Mouse (Mus musculus) megakaryocyte, adult 5-6 weeks (primary cell): ENCODE results near the gene Kif4. TPM values are rescaled to one million over a fixed set of nuclear protein-coding genes. Genes with fewer than 3 reads are reported as not detected.
A peak's percentile ranks its signal among the peaks of the same experiment; 100 is the strongest.

Experiments
- ATAC-seq: 2 replicates; pipeline ENCODE4 v1.8.0; 2016; ENCODE audit warnings: mild to moderate bottlenecking, inconsistent platforms; ENCODE audit not compliant: poor library complexity, severe bottlenecking
- total RNA-seq, 2 experiments: library from RNA; stranded (forward) in 1 of 2; stranded (reverse) in 1 of 2; fragments of 153-499, 151-499 nt in 1 of 2; fragments of 221-1000, 200-1000 nt in 1 of 2; gene quantifications; 2 replicates each; pipeline versions ENCODE4 v1.2.3 to v1.2.4; 2015 to 2017

Gene Kif4
- total RNA-seq (2015) (32.2 and 40.1 TPM in 2 replicates), total RNA-seq (2017) (52.0 and 53.5 TPM in 2 replicates)

DNA sequence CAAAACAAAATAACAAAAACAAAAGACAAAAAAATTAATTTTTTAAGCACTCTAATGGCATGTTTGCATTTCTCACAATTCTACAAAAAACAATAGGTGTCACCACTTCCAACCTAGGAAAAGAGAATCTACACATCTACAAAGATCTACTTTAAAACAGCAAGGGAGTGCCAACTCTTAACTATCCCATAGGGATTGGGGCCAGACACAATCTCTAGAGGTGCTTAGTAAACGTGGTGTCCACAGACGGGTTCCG is at the start of gene Kif4:
TSS of gene Kif4 (plus strand) at position 192 of the 256 bp plus-strand sequence.
- no peak for ATAC-seq

DNA sequence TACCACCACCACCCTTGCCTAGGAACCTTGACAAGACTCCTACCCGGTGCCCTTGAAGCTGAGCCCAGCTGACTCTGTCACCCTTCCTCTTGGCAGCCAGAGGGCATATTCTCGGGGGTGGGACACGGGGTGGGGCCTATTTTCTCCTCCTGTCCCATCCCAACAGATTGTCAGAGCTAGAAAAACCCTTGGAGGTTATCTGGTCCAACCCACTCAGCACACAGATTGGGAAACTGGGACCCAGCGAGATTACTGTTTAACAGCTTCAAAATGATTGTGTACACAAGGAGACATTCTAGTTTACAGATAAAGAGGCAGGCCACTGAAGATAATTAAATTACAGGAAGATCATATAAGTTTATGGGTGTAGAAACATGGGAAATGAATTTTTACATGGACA is 30.7 kb upstream of the Kif4 start, which contains the start of gene P2ry4:
TSS of gene P2ry4 (minus strand) at position 79 of the 400 bp plus-strand sequence.
- no peak for ATAC-seq

DNA sequence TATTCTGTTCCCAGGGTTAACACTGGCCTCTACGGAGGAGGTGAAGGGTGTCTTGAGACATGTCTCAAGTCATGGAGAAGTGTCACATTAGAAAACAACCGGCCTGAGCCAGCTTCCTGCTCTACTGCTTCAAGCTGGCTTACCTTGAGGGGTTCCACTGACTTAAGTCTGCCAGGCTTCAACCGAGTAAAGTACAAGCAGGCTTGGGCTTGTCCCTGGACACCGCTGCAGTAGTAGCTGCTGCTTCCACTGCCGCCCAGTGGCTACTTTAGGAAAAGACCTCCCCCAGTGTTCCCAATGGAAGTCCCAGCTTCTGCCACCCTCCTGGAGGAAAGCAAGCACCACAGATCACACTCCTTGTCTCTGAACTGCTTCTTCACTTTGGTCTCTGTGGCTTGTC is 28.1 kb upstream of the Kif4 start:
- no peak for ATAC-seq

- ATAC-seq = no peak
These were observed 25.8 kb upstream of the Kif4 start for GRCm38 (mm10) chrX:100599755-100600154.

GRCm38 (mm10) chrX:100605314-100605713 is 20.2 kb upstream of the Kif4 start, which contains the start of gene Arr3:
Arr3 (plus strand) TSS chrX:100605497.
- no peak for ATAC-seq

GRCm38 (mm10) chrX:100618488-100618887 is 7.0 kb upstream of the Kif4 start:
- ATAC-seq = no peak

GRCm38 (mm10) chrX:100621366-100621765 is 4.2 kb upstream of the Kif4 start:
- no peak for ATAC-seq

DNA sequence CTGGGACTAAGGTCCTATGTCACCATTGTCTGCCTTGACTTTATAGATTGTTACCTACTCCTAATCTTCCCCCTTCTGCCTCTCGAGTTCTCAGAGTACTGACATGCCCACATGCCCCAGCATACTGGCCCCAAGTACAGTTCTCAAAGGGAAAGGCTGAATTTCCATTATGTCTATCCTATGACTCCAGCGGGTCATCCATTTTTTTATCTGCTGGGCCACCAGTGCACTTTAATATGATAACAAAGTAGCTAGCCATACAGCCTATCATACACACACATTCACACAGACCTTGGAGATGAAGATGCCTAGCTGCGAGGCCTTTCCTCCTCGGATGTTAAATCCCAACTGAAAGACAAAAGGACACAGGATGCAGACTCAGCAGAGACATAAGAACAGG is 1.3 kb upstream of the Kif4 start:
- no peak for ATAC-seq

DNA sequence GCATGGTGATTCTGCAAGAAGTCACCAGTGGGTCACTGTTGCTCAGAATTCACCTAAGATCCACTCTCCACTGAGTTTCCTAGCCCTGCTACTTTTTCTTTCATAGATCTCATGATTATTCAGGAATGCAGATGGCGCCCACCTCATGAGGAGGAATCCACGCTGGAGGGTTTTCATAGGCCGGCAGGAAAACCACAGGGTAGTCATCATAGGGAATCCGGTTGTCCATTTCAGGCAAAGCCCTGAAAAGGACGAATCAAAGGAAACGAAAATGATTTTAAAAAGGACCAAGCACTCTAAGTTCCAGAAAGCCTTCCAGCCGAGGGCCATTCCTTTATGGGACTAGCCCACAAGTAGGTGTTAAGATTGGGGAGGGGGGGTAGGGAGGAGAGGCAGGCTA is 391 bp upstream of the Kif4 start:
- no peak for ATAC-seq

GRCm38 (mm10) chrX:100625802-100626793 is 561 bp downstream of the Kif4 start, which contains the start of gene Pdzd11:
Pdzd11 (minus strand) TSS chrX:100626568.
- ATAC-seq = peak; percentile 100

DNA sequence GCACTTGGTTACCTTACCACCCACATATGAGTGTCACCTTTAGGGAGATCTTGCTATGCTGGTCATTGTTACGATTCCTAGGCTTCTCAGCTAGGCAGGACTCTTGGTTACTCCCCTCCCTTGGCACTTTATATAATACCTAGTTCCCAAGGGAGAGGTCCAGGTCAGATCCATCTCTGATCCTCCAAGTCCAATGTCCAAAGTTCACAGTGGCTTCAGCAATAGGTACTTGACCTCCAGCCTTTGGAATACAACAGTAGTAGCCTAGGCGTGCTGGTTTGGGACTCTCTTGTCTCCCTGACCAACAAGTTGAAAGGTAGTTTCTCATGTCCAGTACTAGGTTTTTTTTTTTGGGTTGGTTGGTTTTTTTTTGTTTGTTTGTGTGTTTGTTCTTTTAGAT is 3.5 kb downstream of the Kif4 start:
- ATAC-seq = no peak

DNA sequence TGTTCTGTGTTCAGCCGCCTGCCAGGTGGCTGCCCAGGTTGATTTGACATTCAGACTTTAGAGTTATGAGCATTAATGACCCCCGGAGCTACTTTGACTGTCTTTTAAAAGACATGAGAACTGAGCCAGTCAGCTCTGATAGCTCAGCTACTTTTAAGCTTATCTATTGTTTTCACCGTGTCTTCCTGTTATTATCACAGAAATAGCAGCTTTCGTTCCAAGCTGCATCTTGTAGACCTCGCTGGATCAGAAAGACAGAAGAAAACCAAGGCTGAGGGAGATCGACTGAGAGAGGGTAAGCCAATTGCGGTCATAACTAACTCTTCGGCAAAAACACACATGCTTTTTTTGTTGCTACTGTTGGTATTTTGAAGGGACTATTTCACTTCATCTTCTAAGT is 12.9 kb downstream of the Kif4 start:
- no peak for ATAC-seq

- no peak for ATAC-seq
These were observed 27.3 kb downstream of the Kif4 start for GRCm38 (mm10) chrX:100652848-100653247.

DNA sequence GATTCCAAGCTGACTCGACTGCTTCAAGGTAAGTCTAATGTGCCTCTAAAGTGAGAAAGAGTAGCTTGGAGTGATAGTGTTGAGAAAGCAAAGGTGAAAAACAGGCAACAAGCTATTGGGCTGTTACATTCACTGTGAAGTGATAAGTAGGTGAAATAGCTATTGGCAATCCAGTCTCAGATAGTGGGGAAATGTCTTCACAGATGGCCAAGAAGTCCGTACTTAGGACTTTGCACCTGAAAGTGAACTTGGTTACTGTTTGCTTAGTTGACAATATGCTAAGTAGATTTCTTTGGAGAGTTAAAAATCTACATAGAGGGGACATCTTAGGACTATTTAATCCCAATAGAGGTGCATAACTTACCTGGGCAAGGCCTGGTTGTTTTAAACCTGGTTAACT is 39.3 kb downstream of the Kif4 start:
- no peak for ATAC-seq

GRCm38 (mm10) chrX:100678204-100678603 is 52.7 kb downstream of the Kif4 start:
- no peak for ATAC-seq

GRCm38 (mm10) chrX:100686527-100686926 is 61.0 kb downstream of the Kif4 start:
- ATAC-seq = no peak

DNA sequence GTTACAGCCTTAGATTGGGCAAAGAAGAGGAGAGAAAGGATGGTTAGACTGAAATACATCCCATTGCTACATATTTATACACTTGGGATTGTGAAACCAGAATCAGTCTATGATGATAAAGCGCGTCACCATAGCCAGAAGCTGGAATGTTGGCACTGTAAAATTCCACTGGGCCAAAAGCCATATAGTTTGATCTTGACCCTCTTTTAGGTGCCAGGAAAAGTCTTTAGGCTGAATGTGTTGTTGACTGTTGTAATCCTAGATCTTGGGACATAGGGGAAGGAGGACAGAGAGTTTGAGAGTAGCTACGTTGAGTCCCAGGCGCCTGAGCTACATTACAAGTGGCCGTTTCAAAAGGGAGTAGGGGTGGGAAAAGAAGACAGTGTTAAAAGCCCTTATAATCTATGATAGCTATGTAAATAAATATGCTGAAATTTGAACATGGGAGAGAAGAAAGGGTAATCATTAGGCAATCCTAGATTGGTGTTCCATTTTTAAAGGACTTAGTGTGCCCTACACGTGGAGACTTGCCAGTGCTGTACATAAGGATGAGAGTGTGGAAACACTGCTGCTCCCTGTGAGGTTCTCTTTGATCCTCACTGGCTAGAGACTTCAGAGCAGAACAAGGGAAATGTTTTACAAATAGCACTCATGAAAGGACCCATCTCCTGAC is 62.0 kb downstream of the Kif4 start:
- ATAC-seq = no peak

DNA sequence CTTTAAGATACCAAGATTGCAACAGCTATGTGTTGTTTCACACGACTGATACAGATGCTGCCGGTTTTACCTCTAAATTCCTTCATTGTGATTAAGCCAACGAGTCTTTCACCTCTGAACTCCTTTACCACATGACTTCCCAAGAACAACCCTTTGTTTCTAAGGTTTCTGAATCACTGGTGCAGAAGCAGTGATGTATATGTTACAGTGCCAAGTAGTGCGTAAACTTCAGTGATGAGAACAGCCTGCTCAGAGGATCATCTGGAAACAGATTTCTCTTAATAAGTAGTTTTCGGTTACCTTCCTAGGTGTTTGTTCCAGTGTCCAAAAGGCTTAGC is 62.5 kb downstream of the Kif4 start:
- no peak for ATAC-seq

DNA sequence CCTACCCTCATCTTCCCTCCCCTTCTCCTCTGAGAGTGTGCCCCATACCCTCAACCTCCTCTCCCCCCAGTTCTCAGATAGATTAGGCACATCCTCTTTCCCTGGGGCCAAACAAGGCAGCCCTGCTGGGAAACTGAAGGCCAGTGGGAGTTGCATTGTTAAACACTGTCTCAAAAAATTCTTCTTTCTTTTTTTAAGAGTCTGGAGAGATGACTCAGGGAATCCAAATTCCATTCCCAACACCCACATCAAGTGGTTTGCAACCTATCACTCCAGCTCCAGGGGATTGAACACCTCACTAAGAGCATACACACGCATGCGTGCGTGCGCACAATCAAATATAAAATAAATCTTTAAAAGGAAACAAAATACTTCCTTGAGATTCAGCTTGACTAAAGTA is 71.2 kb downstream of the Kif4 start:
- ATAC-seq = no peak

- ATAC-seq = no peak
These were observed 82.5 kb downstream of the Kif4 start for GRCm38 (mm10) chrX:100708032-100708431.

DNA sequence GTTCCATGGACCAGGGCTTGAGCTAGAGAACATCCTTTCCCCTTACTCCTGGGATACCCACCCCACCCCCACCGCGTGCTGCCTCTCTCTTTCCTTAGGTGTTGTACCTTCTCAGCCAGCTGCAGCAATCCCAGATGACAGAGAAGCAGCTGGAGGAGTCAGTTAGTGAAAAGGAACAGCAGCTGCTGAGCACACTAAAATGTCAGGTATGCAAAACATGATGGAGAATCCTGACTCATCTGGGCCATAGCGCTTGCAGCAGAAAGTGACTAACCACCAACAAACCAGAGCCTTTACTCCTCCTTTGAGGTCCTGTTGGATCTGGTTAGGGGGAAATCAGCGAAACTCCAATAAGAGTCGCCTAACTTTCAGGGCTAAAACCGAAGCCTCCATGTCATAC is 90.6 kb downstream of the Kif4 start:
- ATAC-seq = no peak

DNA sequence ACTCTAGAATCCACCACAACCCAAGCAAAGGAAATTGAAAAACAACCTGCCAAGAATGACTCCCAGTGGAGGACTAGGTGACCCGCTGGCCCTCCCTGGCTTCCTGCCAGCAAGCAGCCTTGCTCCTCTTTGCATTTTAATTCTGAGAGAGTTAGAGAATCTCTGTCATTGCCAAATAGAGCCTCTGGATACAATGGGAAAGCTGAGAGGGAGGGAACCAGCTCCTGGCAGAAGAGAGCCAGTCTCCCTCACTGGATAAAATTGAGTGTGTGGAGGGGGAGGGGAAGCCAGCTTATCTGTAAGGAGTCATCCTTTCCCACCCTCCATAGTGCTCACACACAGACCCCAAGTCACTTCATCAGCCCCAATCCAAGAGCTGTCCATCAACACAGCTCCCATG is 103.4 kb downstream of the Kif4 start:
- no peak for ATAC-seq
